Mouse (Mus musculus) heart, postnatal 0 days (tissue): ENCODE measurements around the gene Tmem121b. TPM values are rescaled to one million over a fixed set of nuclear protein-coding genes. Genes with fewer than 3 reads are reported as not detected.

Experiments
- ATAC-seq: fragments of 200-750 bp; cut with Nextera tagmentation; 2 replicates; pipeline ENCODE4 v1.8.0; 2017; ENCODE audit warnings: low read depth, moderate number of reproducible peaks, moderate library complexity; ENCODE audit not compliant: insufficient read depth
- DNase-seq: peaks from one replicate; pipeline ENCODE4 v3.0.0-alpha.2; 2016; ENCODE audit warnings: low spot score
- H3K27ac ChIP-seq: fragments of 300-500 bp; sonication (generic); 2 replicates; pipeline ENCODE4 v1.5.1; 2014; ENCODE audit warnings: low read depth, mild to moderate bottlenecking
- H3K27me3 ChIP-seq: fragments of 300-500 bp; sonication (generic); 2 replicates; pipeline ENCODE4 v1.6.1; 2014; ENCODE audit warnings: low read length, mixed read lengths; ENCODE audit not compliant: control insufficient read depth, insufficient read depth
- H3K36me3 ChIP-seq: fragments of 300-500 bp; sonication (generic); replicated peaks from 2 replicates; pipeline ENCODE4 v1.6.1; 2014; ENCODE audit warnings: low read length, mixed read lengths; ENCODE audit not compliant: control insufficient read depth, insufficient read depth
- H3K4me1 ChIP-seq: fragments of 300-500 bp; sonication (generic); 2 replicates; pipeline ENCODE4 v1.6.1; 2014; ENCODE audit warnings: antibody characterized with exemption; ENCODE audit not compliant: control insufficient read depth, insufficient read depth
- H3K4me2 ChIP-seq: fragments of 300-500 bp; sonication (generic); 2 replicates; pipeline ENCODE4 v1.6.1; 2014; ENCODE audit warnings: low read depth, mild to moderate bottlenecking, low read length, moderate library complexity
- H3K4me3 ChIP-seq: fragments of 300-500 bp; sonication (generic); 2 replicates; pipeline ENCODE4 v1.5.1; 2014; ENCODE audit warnings: low read depth, low read length
- H3K9ac ChIP-seq: fragments of 300-500 bp; sonication (generic); replicated peaks from 2 replicates; pipeline ENCODE4 v1.6.1; 2014; ENCODE audit warnings: low read depth, low read length, mixed read lengths
- H3K9me3 ChIP-seq: fragments of 300-500 bp; sonication (generic); replicated peaks from 2 replicates; pipeline ENCODE4 v1.6.1; 2016; ENCODE audit warnings: low read length; ENCODE audit not compliant: control insufficient read depth
- CTCF ChIP-seq: IDR thresholded peaks from 2 replicates; pipeline ENCODE4 v1.5.1; 2016; ENCODE audit warnings: antibody characterized with exemption, control low read depth, low read depth
- EP300 ChIP-seq: IDR thresholded peaks from 2 replicates; pipeline ENCODE4 v1.6.1; 2016; ENCODE audit warnings: antibody characterized with exemption, low read depth
- WGBS: fragments of 180-500 bp; shearing (Covaris S2); extraction: QIAGEN DNeasy Blood & Tissue Kit; methylation state at CpG from one replicate; pipeline ENCODE4 v1.1.7; 2014; 5-methylcytosine and 5-hydroxymethylcytosine counted together
- polyA plus RNA-seq: library from polyadenylated mRNA; unstranded; fragments of >200 nt; fragmentation: Nextera tagmentation; extraction: Ambion mirVana; gene quantifications from 2 replicates; pipeline ENCODE4 v1.2.1, GENCODE M21; 2015
- total RNA-seq: library from RNA; depleted of rRNA; stranded (reverse); fragments of >200 nt; gene quantifications from 2 replicates; pipeline ENCODE4 v1.2.3, GENCODE M21; 2014; ENCODE audit warnings: low replicate concordance

Gene Tmem121b
- total and polyA plus RNA-seq, 2 experiments from 2014 or later = not detected

- Histone ChIP-seq H3K4me3 (no peak overlapping the region), H3K9ac (no peak overlapping the region), H3K4me1 (no peaks in the 10 kb centered on the region), H3K27me3 (no peaks in the 10 kb centered on the region), H3K36me3 (peaks cover 40% of the 10 kb centered on the region), H3K4me2 (no peak overlapping the region), H3K27ac (no peak overlapping the region), H3K9me3 (no peaks in the 10 kb centered on the region)
- ATAC-seq (no peak), DNase-seq (no peak)
- no peak for TF ChIP-seq CTCF
- no peak for TF ChIP-seq EP300
- 81% methylated on average over 5 of the region's 5 CpGs for WGBS
Observed at GRCm38 (mm10) chr6:120519647-120520046, 26.0 kb upstream of the Tmem121b start.

GRCm38 (mm10) chr6:120517311-120517710 lies 23.7 kb upstream of the Tmem121b start:
- 86% methylated on average over 5 of the region's 5 CpGs for WGBS
- H3K27ac ChIP-seq = no peak overlapping the region
- TF ChIP-seq EP300 (no peak), CTCF (no peak)
- H3K4me2 ChIP-seq = no peak overlapping the region
- H3K36me3 ChIP-seq = peaks cover 51% of the 10 kb centered on the region
- DNase-seq (no peak), ATAC-seq (no peak)
- no peaks in the 10 kb centered on the region for H3K27me3 ChIP-seq
- H3K9ac ChIP-seq = no peak overlapping the region
- H3K4me3 ChIP-seq = no peak overlapping the region
- no peaks in the 10 kb centered on the region for H3K4me1 ChIP-seq
- no peaks in the 10 kb centered on the region for H3K9me3 ChIP-seq

GRCm38 (mm10) chr6:120516879-120517278 lies 23.3 kb upstream of the Tmem121b start:
- Histone ChIP-seq H3K27ac (no peak overlapping the region), H3K4me1 (no peaks in the 10 kb centered on the region), H3K9ac (no peak overlapping the region), H3K36me3 (peaks cover 50% of the 10 kb centered on the region), H3K27me3 (no peaks in the 10 kb centered on the region), H3K4me2 (no peak overlapping the region), H3K9me3 (no peaks in the 10 kb centered on the region), H3K4me3 (no peak overlapping the region)
- ATAC-seq (no peak), DNase-seq (no peak)
- WGBS = 78% methylated on average over 6 of the region's 6 CpGs
- TF ChIP-seq CTCF = no peak
- TF ChIP-seq EP300 = no peak

- TF ChIP-seq EP300 (no peak), CTCF (no peak)
- no peak overlapping the region for H3K4me2 ChIP-seq
- 57% methylated on average over 4 of the region's 4 CpGs for whole genome bisulfite sequencing
- H3K27me3 ChIP-seq = no peaks in the 10 kb centered on the region
- no peak overlapping the region for H3K4me3 ChIP-seq
- no peak overlapping the region for H3K9ac ChIP-seq
- H3K4me1 ChIP-seq = no peaks in the 10 kb centered on the region
- H3K9me3 ChIP-seq = no peaks in the 10 kb centered on the region
- H3K27ac ChIP-seq = no peak overlapping the region
- H3K36me3 ChIP-seq = peaks cover 46% of the 10 kb centered on the region
- ATAC-seq = no peak
- no peak for DNase-seq
Observed at GRCm38 (mm10) chr6:120516422-120516821, 22.8 kb upstream of the Tmem121b start.

GRCm38 (mm10) chr6:120511212-120511611 lies 17.6 kb upstream of the Tmem121b start:
- Histone ChIP-seq H3K9me3 (no peaks in the 10 kb centered on the region), H3K36me3 (0 out of 2 replicates have a peak, but pooled peaks cover 27% of the 10 kb centered on the region), H3K4me3 (no peak overlapping the region), H3K9ac (no peak overlapping the region), H3K27me3 (no peaks in the 10 kb centered on the region), H3K4me2 (no peak overlapping the region), H3K27ac (no peak overlapping the region), H3K4me1 (no peaks in the 10 kb centered on the region)
- ATAC-seq (no peak), DNase-seq (no peak)
- TF ChIP-seq EP300 (no peak), CTCF (no peak)
- WGBS = 89% methylated on average over 6 of the region's 6 CpGs

GRCm38 (mm10) chr6:120510425-120510824 lies 16.8 kb upstream of the Tmem121b start:
- TF ChIP-seq CTCF (no peak), EP300 (no peak)
- H3K4me2 ChIP-seq = no peak overlapping the region
- H3K4me1 ChIP-seq = no peaks in the 10 kb centered on the region
- DNase-seq = no peak
- 0 out of 2 replicates have a peak, but pooled peaks cover 27% of the 10 kb centered on the region for H3K36me3 ChIP-seq
- WGBS = 81% methylated on average over 8 of the region's 8 CpGs
- no peaks in the 10 kb centered on the region for H3K9me3 ChIP-seq
- no peak overlapping the region for H3K9ac ChIP-seq
- H3K27me3 ChIP-seq = no peaks in the 10 kb centered on the region
- ATAC-seq = no peak
- no peak overlapping the region for H3K27ac ChIP-seq
- no peak overlapping the region for H3K4me3 ChIP-seq
